Comparison of ENCODE assay signal across 17 mouse cellular contexts in the genomic region with DNA sequence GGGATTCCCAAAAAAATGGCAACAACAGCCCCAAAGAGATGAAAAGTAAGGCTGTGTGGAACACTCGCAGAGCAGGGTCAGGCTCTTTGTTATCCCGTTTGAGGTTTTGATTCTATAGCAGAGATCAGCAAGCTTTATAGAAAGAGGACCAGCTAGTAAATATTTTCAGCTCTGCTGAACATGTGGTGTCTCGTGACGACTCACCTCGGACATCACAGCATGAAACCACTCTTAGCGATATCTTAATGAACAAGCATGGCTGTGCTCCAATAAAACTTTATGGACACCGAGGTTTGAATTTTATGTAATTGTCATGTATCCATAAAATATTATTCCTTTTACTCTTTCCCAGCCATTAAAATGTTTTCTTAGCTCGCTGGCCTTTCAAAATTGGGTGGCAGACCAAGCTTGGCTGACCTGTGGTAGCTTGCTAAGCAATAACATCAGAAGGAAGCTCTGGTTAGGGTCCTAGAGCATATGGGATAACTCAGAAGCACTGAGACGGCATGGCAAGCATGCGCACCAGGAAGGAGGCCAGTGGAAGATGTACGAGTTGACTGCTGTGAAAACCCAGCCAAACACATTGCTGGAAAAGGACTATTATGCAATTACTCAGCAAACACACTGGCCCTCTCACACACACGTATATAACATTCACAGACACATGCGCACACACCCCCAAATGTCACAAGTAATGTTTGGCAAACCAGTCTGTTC.
A peak's percentile ranks its signal among the peaks of the same experiment; 100 is the strongest.
DNase-seq lines count a peak whose midpoint lies in the region; ATAC-seq and TF ChIP-seq lines count a peak whose summit lies in the region.
"Had no signal": no experiment of that assay in that cellular context is flagged by ENCODE, and none has a peak within 500 bp of the region (broad histone marks: within the 10 kb centered on the region; RNA-seq: fewer than 3 reads in every experiment).

No protein-coding gene starts in this region.

- no peak overlapping the region for H3K4me3 ChIP-seq in kidney, postnatal 0 days (replicated peaks; ENCODE audit: low read depth, low read length)
- H3K4me3 ChIP-seq in limb, embryonic 10.5 days = no peak overlapping the region
- no peak overlapping the region for H3K4me3 ChIP-seq in embryonic facial prominence, embryonic 10.5 days
- H3K4me3 ChIP-seq: erythroblast, embryonic 14.5 days; gastrocnemius, adult 2 months; heart, embryonic 15.5 days; midbrain, embryonic 13.5 days had no signal

- no peak for ATAC-seq in kidney, postnatal 0 days (replicated peaks; ENCODE audit: low FRiP score, low read depth)
- ATAC-seq: forebrain, embryonic 16.5 days; intestine, postnatal 0 days; midbrain, embryonic 13.5 days had no signal

- TF ChIP-seq CTCF in kidney, postnatal 0 days (IDR thresholded peaks at IDR 0.05; ENCODE audit: low read depth) = no peak

- 36% methylated on average over 13 of the region's 13 CpGs for WGBS in kidney, postnatal 0 days
- WGBS in limb, embryonic 10.5 days = 68% methylated on average over 13 of the region's 13 CpGs
- 85% methylated on average over 13 of the region's 13 CpGs for WGBS in embryonic facial prominence, embryonic 10.5 days

- no peaks in the 10 kb centered on the region for H3K4me1 ChIP-seq in kidney, postnatal 0 days (replicated peaks; ENCODE audit: insufficient read depth, low read length)
- H3K4me1 ChIP-seq in limb, embryonic 10.5 days = peaks cover 17% of the 10 kb centered on the region
- H3K4me1 ChIP-seq in embryonic facial prominence, embryonic 10.5 days = no peaks in the 10 kb centered on the region
- H3K4me1 ChIP-seq: heart, embryonic 15.5 days; midbrain, embryonic 13.5 days had no signal

- H3K4me2 ChIP-seq in kidney, postnatal 0 days (ENCODE audit: low read length) = no peak overlapping the region
- H3K4me2 ChIP-seq: heart, embryonic 15.5 days; hindbrain, embryonic 14.5 days; midbrain, embryonic 13.5 days had no signal

- H3K27ac ChIP-seq in kidney, postnatal 0 days = no peak overlapping the region
- 0 out of 2 replicates have a peak overlapping the region, but pooled peaks have one; percentile 9 for H3K27ac ChIP-seq in limb, embryonic 10.5 days
- H3K27ac ChIP-seq in embryonic facial prominence, embryonic 10.5 days (replicated peaks) = no peak overlapping the region
- H3K27ac ChIP-seq: gastrocnemius, adult 2 months; heart, embryonic 15.5 days; hindbrain, embryonic 14.5 days; macrophage; midbrain, embryonic 13.5 days had no signal

- H3K36me3 ChIP-seq in kidney, postnatal 0 days (ENCODE audit: insufficient read depth, low read length) = no peaks in the 10 kb centered on the region
- H3K36me3 ChIP-seq in limb, embryonic 10.5 days = no peaks in the 10 kb centered on the region
- H3K36me3 ChIP-seq in embryonic facial prominence, embryonic 10.5 days (replicated peaks) = peaks cover 4% of the 10 kb centered on the region; the same call in 1 of the 2 replicates
- H3K36me3 ChIP-seq: heart, embryonic 15.5 days; midbrain, embryonic 13.5 days had no signal

- no peak overlapping the region for H3K9ac ChIP-seq in kidney, postnatal 0 days (ENCODE audit: low read depth, low read length)
- H3K9ac ChIP-seq: heart, embryonic 15.5 days; hindbrain, embryonic 14.5 days; midbrain, embryonic 13.5 days had no signal

- H3K27me3 ChIP-seq in kidney, postnatal 0 days (ENCODE audit: insufficient read depth, low read length) = no peaks in the 10 kb centered on the region
- no peaks in the 10 kb centered on the region for H3K27me3 ChIP-seq in limb, embryonic 10.5 days (ENCODE audit: low read depth, poor library complexity, severe bottlenecking)
- H3K27me3 ChIP-seq in embryonic facial prominence, embryonic 10.5 days (replicated peaks; ENCODE audit: low read depth, poor library complexity, severe bottlenecking) = no peaks in the 10 kb centered on the region
- H3K27me3 ChIP-seq: heart, embryonic 15.5 days; midbrain, embryonic 13.5 days had no signal

- H3K9me3 ChIP-seq in kidney, postnatal 0 days (replicated peaks; ENCODE audit: low read length) = no peaks in the 10 kb centered on the region
- no peaks in the 10 kb centered on the region for H3K9me3 ChIP-seq in limb, embryonic 10.5 days (replicated peaks)
- H3K9me3 ChIP-seq in embryonic facial prominence, embryonic 10.5 days = peaks cover 6% of the 10 kb centered on the region; the same call in 1 of the 2 replicates
- H3K9me3 ChIP-seq: heart, embryonic 15.5 days had no signal

- peak; percentile 68 for DNase-seq in kidney, postnatal 0 days (ENCODE audit: low spot score)
- DNase-seq in kidney, postnatal 25 days = no peak
- peak; percentile 43 for DNase-seq in forelimb bud, embryonic 11.5 days (ENCODE audit: low read depth, low spot score)
- DNase-seq in limb, embryonic 10.5 days (ENCODE audit: low spot score) = no peak
- peak; percentile 68 for DNase-seq in lung, postnatal 25 days (ENCODE audit: low spot score)
- no peak for DNase-seq in embryonic facial prominence, embryonic 10.5 days (ENCODE audit: low spot score)
- DNase-seq in cerebellum, adult 9-11 months = no peak
- DNase-seq: adrenal gland, postnatal 25 days; cerebellum, postnatal 10 days; gastrocnemius, adult 2 months had no signal

Comparison
In these comparisons a context has a peak if more than half of its experiments do, and no peak if none do; other contexts are left out.
1. DNase-seq: peak in kidney, postnatal 0 days (single experiment), forelimb bud, embryonic 11.5 days (single experiment) and lung, postnatal 25 days (single experiment); none in kidney, postnatal 25 days (0 of 2), limb, embryonic 10.5 days (single experiment), embryonic facial prominence, embryonic 10.5 days (single experiment) and cerebellum, adult 9-11 months (single experiment).